In genomic region chr1:151690583-151691193, GRCm38 (mm10) we compare ENCODE assay signal across 19 mouse cellular contexts.
A peak's percentile ranks its signal among the peaks of the same experiment; 100 is the strongest.
DNase-seq lines count a peak whose midpoint lies in the region; ATAC-seq lines count a peak whose summit lies in the region.
"Had no signal": no experiment of that assay in that cellular context is flagged by ENCODE, and none has a peak within 500 bp of the region (broad histone marks: within the 10 kb centered on the region; RNA-seq: fewer than 3 reads in every experiment).

No protein-coding gene starts in this region.

- no peak overlapping the region for H3K4me3 ChIP-seq in hindbrain, embryonic 11.5 days (ENCODE audit: low read depth, low read length)
- H3K4me3 ChIP-seq: heart, embryonic 13.5 days; liver, embryonic 12.5 days; megakaryocyte, embryonic 14.5 days had no signal

- 86% methylated on average over 7 of the region's 7 CpGs for WGBS in hindbrain, embryonic 11.5 days

- no peaks in the 10 kb centered on the region for H3K27me3 ChIP-seq in hindbrain, embryonic 11.5 days (ENCODE audit: control insufficient read depth, insufficient read depth, low read length)
- H3K27me3 ChIP-seq: heart, embryonic 13.5 days; liver, embryonic 12.5 days had no signal

- H3K9ac ChIP-seq in hindbrain, embryonic 11.5 days (ENCODE audit: low read depth, low read length): no peak overlapping the region
- H3K9ac ChIP-seq: heart, embryonic 13.5 days; liver, embryonic 12.5 days had no signal

- no peaks in the 10 kb centered on the region for H3K4me1 ChIP-seq in hindbrain, embryonic 11.5 days (replicated peaks; ENCODE audit: control insufficient read depth, insufficient read depth, low read length)

- ATAC-seq in hindbrain, embryonic 11.5 days (ENCODE audit: low FRiP score): no peak
- ATAC-seq: forebrain, embryonic 16.5 days; hindbrain, embryonic 16.5 days; intestine, embryonic 16.5 days; liver, embryonic 12.5 days had no signal

- no peaks in the 10 kb centered on the region for H3K36me3 ChIP-seq in hindbrain, embryonic 11.5 days (ENCODE audit: control insufficient read depth, insufficient read depth, low read length)
- H3K36me3 ChIP-seq: heart, embryonic 13.5 days; liver, embryonic 12.5 days had no signal

- H3K4me2 ChIP-seq in hindbrain, embryonic 11.5 days (replicated peaks; ENCODE audit: low read depth, low read length): no peak overlapping the region
- H3K4me2 ChIP-seq: heart, embryonic 13.5 days; liver, embryonic 12.5 days had no signal

- no peaks in the 10 kb centered on the region for H3K9me3 ChIP-seq in hindbrain, embryonic 11.5 days (ENCODE audit: control insufficient read depth, low read length)
- H3K9me3 ChIP-seq: heart, embryonic 13.5 days; liver, embryonic 12.5 days; megakaryocyte, embryonic 14.5 days had no signal

- intact Hi-C loops in heart, postnatal 36 days (cut with DNase I): no loop called here

- no peak overlapping the region for H3K27ac ChIP-seq in hindbrain, embryonic 11.5 days (ENCODE audit: low read depth, low read length)
- H3K27ac ChIP-seq: heart, embryonic 13.5 days; liver, embryonic 12.5 days had no signal

- peak; percentile 60 to 87 for DNase-seq in adrenal gland, adult (ENCODE audit: inconsistent age in 2 of 2, low spot score in 1 of 2)
- DNase-seq in adrenal gland, postnatal 10 days: no peak
- DNase-seq in heart, postnatal 4 days: peak; percentile 23
- no peak for DNase-seq in heart, postnatal 36 days
- DNase-seq in urinary bladder, postnatal 14 days (ENCODE audit: low spot score): peak; percentile 37
- no peak for DNase-seq in urinary bladder, postnatal 25 days (ENCODE audit: low spot score)
- DNase-seq in kidney, postnatal 4 days: no peak
- no peak for DNase-seq in hindbrain, embryonic 11.5 days (ENCODE audit: low spot score)
- DNase-seq: cerebellum, adult 9-11 months; layer of hippocampus, adult 9-11 months; retina, postnatal 1 day; right cerebral cortex, postnatal 4 days; thymus, postnatal 25 days had no signal

Comparison
In these comparisons a context has a peak if more than half of its experiments do, and no peak if none do; other contexts are left out.
1. DNase-seq: peak in adrenal gland, adult (2 of 2), heart, postnatal 4 days (single experiment) and urinary bladder, postnatal 14 days (single experiment); none in adrenal gland, postnatal 10 days (single experiment), heart, postnatal 36 days (0 of 2), urinary bladder, postnatal 25 days (single experiment), kidney, postnatal 4 days (0 of 2) and hindbrain, embryonic 11.5 days (single experiment).